Mouse (Mus musculus): ENCODE measurements at regions not wholly inside any gene's neighbourhood (a gene's known extent, or its start where the extent isn't known, plus 50 kb on each side); places are given as distances from the start of the nearest gene placed in this dataset.

- no peak for DNase-seq (ENCODE audit: low spot score in 2 of 2)
Observed at GRCm38 (mm10) chr6:140927616-140928015, 198.5 kb downstream of the Gm11077 start.

GRCm38 (mm10) chr6:140934286-140934685, 205.2 kb downstream of the Gm11077 start:
- DNase-seq (ENCODE audit: low spot score in 2 of 2), result no peak

GRCm38 (mm10) chr6:140938025-140938424, 208.9 kb downstream of the Gm11077 start:
- DNase-seq (ENCODE audit: low spot score in 2 of 2), result no peak

GRCm38 (mm10) chr6:140946720-140947119, 217.6 kb downstream of the Gm11077 start:
- no peak for DNase-seq (ENCODE audit: low spot score in 2 of 2)

GRCm38 (mm10) chr6:140950483-140950882, 221.4 kb downstream of the Gm11077 start:
- DNase-seq (ENCODE audit: low spot score in 2 of 2), result no peak

- DNase-seq (ENCODE audit: low spot score in 2 of 2), result no peak
Observed at GRCm38 (mm10) chr6:140953256-140953655, 224.2 kb downstream of the Gm11077 start.

GRCm38 (mm10) chr6:140953721-140954120, 224.6 kb downstream of the Gm11077 start:
- no peak for DNase-seq (ENCODE audit: low spot score in 2 of 2)

GRCm38 (mm10) chr6:140955751-140956521, 226.9 kb downstream of the Gm11077 start:
- DNase-seq (ENCODE audit: low spot score in 2 of 2), result no peak

GRCm38 (mm10) chr6:140956522-140956863, 227.4 kb downstream of the Gm11077 start:
- no peak for DNase-seq (ENCODE audit: low spot score in 2 of 2)

- no peak for DNase-seq (ENCODE audit: low spot score in 2 of 2)
Observed at GRCm38 (mm10) chr6:140961987-140962386, 232.9 kb downstream of the Gm11077 start.

- no peak for DNase-seq (ENCODE audit: low spot score in 2 of 2)
Observed at GRCm38 (mm10) chr6:140962563-140962962, 233.5 kb downstream of the Gm11077 start.

GRCm38 (mm10) chr6:140973732-140974131, 244.6 kb downstream of the Gm11077 start:
- DNase-seq (ENCODE audit: low spot score in 2 of 2), result no peak

GRCm38 (mm10) chr6:140976989-140977388, 247.9 kb downstream of the Gm11077 start:
- no peak for DNase-seq (ENCODE audit: low spot score in 2 of 2)

GRCm38 (mm10) chr6:140983610-140984009, 254.5 kb downstream of the Gm11077 start:
- no peak for DNase-seq (ENCODE audit: low spot score in 2 of 2)

- DNase-seq (ENCODE audit: low spot score in 2 of 2), result no peak
Observed at GRCm38 (mm10) chr6:140984249-140984648, 255.2 kb downstream of the Gm11077 start.

GRCm38 (mm10) chr6:140993643-140994580, 255.2 kb upstream of the Pde3a start:
- DNase-seq (ENCODE audit: low spot score in 2 of 2), result no peak

GRCm38 (mm10) chr6:140995340-140996135, 253.5 kb upstream of the Pde3a start:
- DNase-seq (ENCODE audit: low spot score in 2 of 2), result no peak

- no peak for DNase-seq (ENCODE audit: low spot score in 2 of 2)
Observed at GRCm38 (mm10) chr6:140998069-140998468, 251.0 kb upstream of the Pde3a start.

- no peak for DNase-seq (ENCODE audit: low spot score in 2 of 2)
Observed at GRCm38 (mm10) chr6:141000552-141000951, 248.5 kb upstream of the Pde3a start.

GRCm38 (mm10) chr6:141001306-141001705, 247.8 kb upstream of the Pde3a start:
- DNase-seq (ENCODE audit: low spot score in 2 of 2), result no peak

- DNase-seq (ENCODE audit: low spot score in 2 of 2), result no peak
Observed at GRCm38 (mm10) chr6:141015055-141015681, 233.9 kb upstream of the Pde3a start.
